Mouse (Mus musculus) left cerebral cortex, adult 9 months (tissue): ENCODE results near the gene Pgpep1.

Experiments used
- DNase-seq, 2 experiments: peaks; one replicate each; pipeline ENCODE4 v3.0.0; 2022; ENCODE audit warnings: low spot score in 2 of 2

Pgpep1 gene

GRCm38 (mm10) chr8:70632346-70632892, 27.8 kb downstream of the Pgpep1 start, which contains the start of gene Gdf15:
Gdf15 (minus strand) TSS chr8:70632456.
- DNase-seq, result no peak

DNA sequence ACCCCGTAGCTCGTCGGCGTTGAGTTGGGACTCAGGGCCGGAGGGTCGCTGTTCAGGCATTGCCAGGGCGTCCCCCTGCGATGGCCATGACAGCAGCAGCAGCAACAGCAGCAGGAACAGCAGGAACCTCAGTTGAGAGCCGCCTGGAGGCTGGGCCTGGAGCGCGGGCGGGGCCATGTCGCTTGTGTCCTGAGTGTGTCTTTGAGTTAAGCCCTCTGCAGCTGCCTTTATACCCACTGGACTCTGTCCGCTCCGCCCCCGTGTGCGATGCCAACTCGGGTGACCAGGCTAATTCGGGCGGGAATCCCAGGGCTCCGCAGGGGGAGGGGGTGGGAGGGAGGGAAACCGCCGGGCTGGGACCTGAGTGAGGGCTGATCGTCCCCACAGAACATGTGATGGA, 28.8 kb downstream of the Pgpep1 start:
- DNase-seq, result no peak

DNA sequence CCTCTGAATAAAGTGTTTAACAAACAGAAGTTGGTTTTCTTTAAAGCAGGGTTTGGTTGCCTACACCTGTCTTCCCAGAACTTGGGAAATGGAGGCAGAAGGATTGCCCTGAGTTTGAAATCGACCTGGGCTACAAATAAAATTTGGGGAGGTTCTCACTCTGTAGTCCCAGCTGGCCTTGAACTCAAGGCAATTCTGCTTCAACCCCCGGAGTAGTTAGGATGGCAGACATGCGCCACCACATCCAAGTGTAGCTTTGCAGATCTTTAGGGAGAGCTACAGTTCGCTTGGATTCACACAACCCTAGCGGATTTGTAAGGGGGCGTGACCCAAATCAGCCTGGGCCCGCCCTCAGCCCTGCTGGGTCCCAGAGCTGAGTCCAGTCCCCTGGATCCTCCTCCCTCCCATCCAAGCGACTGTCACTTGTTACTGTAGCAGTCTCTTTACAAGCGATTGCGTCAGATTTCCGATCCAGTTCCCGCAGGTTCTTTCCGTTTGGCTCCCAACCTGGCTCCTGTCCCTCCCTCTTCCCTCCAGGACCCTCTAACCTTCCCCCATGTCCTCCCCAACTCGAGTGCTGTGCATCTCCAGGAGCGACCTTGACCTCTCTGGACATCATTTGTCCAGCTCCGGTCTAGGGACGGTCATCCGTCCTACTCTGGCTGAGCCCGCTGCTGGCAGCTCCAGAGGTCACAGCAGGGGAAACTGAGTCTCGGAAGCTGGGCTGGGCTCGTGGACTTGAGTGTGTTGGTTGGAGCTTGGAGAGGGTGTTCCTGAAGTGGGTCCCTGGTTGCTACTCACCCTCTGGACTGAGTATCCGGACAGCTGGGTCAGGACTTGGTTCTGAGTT, 29.4 kb downstream of the Pgpep1 start:
- DNase-seq, result no peak

GRCm38 (mm10) chr8:70629574-70630531, 30.3 kb downstream of the Pgpep1 start:
- DNase-seq, result peak; percentile 88 to 94

DNA sequence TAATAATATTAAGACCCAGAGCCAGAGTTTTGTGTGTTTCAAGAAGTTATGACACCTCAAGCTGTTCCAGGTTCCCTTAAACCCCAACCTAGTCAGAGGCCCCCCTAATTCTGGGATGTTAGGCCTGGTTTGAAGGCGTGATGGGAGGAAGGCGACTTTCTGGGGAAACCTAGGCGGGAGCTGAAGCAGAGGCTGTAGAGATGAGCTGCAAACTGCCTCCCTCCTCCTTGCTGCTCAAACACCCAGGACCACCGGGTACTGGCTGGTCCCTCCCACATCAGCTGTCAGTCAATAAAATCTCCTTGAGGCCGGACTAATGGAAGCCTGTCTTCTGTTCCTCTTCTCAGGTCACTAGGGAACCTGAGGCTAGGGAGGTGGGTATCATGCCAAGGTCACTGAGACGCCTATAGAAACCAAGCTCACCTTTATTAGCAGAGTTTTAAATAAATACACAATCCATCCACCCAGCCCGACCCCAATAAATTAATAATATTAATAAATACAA, 31.1 kb downstream of the Pgpep1 start:
- DNase-seq, result no peak

- DNase-seq, result no peak
Observed at GRCm38 (mm10) chr8:70627041-70627440, 33.1 kb downstream of the Pgpep1 start.

DNA sequence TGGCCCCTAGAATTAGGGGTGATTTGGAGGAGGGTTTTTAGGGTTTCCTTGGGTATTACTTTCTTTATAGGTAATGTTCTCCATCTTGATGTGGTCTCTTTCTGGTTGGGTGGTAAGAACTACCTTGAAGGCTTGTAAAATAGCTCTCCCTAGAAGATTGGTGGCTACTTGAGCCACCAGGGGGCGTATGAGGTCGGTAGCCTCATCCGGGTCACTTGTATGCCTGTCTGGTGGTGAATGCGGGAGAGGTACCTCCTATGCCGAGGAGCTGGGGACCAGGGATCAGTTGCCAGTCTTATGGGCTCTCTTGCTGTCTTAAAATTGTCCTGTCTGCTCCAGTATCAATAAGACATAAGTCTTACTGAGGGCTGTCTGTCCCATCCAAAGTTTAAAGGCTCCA, 35.1 kb downstream of the Pgpep1 start:
- no peak for DNase-seq

DNA sequence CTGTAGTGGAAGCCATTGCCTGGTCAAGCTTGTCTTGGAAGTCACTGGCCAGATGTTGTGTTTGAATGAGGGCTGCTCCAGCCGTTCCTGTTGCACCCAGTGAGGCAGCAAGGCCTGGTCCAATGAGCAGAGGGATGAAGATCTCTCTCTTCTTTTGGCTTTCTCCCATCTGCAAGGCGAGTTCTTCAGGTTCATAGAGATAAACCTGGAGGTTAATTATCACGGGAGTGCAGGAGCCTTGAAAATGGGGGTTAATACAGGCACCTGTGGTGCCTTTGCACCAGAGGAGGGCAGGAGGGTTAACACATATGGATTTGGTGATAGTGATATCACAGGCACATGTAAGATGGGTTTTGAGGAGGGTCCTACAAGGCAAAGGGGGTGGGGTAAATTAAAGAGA, 38.0 kb downstream of the Pgpep1 start:
- DNase-seq, result no peak

DNA sequence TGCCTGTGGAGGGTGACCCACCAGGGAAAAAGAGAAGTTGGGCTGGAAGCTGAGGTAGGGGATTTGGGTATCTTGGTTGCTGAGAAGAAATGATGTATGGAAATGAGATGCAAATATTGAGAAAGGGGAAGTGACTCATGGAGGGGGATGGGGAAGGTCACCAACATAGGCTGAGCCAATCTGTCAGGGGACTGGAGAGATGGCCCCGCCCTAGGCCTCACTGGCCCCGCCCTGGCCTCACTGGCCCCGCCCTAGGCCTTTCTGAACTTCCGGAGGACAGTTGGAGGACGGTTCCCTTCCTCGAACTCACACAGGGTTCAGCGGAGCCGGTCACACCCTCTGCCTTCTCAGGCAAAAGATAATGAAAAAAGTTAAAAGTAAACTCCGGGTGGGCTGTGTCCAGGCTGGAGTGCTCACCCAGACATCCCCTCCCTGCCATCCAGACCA, 41.3 kb downstream of the Pgpep1 start:
- no peak for DNase-seq

DNA sequence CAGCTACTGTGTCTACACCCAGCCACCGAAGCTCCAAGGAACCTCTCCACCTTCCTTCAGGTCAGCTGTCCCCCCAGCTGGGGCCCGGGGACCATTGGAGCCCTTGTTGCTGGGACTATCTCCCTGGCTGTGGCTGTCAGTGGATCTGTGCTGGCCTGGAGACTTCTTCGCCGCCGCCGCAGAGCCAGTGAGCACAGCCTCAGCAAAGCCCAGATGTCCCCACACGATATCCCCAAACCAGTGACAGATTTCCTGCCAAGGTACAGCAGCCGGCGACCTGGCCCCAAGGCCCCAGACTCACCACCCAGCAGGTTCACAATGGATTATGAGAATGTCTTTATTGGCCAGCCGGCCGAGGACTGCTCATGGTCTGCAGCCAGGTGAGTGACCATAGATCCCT, 42.2 kb downstream of the Pgpep1 start:
- no peak for DNase-seq

DNA sequence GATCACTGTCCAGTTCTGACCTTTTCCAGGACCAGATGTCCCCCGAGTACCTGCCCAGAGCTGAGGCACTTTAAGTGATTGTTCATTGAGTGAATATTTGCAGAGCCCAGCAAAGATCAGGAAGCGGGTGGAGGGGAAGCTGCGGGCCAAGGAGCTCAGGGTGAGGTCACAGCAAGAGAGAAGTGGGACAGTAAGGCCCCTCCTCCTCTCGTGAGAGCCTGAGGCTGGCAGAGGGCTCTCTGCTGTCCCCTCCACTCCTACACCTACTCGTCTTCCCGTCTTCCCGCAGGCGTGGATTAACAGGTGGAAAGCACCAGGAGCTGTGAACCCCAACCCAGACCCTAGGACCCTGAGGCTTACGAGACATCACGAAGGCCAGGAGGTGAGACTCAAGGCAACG, 43.5 kb downstream of the Pgpep1 start:
- DNase-seq, result no peak

GRCm38 (mm10) chr8:70615894-70616293, 44.3 kb downstream of the Pgpep1 start, which contains the start of gene Lrrc25:
Lrrc25 (plus strand) TSS chr8:70616155.
- DNase-seq, result no peak

DNA sequence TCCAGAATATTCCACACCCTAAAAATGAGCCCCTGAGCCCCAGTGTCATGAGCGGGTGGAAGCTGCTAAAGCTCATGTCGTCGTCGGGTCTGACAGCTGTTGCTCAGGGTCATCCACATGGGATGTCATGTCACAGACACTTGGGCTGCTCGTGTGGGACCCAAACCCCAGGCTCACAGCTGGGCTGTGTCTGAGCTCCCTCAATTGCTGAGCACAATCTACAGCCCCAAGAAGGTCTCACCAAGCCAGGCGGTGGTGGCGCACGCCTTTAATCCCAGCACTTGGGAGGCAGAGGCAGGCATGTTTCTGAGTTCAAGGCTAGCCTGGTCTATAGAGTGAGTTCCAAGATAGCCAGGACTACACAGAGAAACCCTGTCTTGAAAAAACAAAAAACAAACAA, 44.9 kb downstream of the Pgpep1 start:
- DNase-seq, result no peak

- DNase-seq, result no peak
Observed at GRCm38 (mm10) chr8:70614469-70614868, 45.7 kb downstream of the Pgpep1 start.

DNA sequence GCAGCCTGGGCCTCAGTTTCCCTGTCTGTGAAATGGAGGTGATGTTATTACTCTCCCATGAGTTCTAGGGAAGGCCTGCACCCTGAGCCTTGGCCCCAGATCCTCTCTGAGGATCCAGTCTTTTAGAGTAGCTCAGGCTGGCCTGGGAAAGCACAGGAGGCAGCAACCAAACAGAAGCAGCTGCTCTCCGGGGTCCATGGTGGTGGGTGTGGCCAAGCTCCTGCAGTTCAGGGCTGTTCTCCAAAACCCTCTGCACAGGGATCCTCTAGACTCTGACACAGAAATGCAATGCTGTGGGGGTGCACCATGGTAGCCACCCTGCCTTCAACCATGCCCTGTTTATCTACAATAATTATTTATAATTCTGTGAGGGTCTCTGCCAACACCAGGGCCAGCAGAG, 46.4 kb downstream of the Pgpep1 start:
- DNase-seq, result no peak

- DNase-seq, result peak in 1 of 2 experiments; percentile 92
Observed at GRCm38 (mm10) chr8:70611849-70612248, 48.3 kb downstream of the Pgpep1 start.

DNA sequence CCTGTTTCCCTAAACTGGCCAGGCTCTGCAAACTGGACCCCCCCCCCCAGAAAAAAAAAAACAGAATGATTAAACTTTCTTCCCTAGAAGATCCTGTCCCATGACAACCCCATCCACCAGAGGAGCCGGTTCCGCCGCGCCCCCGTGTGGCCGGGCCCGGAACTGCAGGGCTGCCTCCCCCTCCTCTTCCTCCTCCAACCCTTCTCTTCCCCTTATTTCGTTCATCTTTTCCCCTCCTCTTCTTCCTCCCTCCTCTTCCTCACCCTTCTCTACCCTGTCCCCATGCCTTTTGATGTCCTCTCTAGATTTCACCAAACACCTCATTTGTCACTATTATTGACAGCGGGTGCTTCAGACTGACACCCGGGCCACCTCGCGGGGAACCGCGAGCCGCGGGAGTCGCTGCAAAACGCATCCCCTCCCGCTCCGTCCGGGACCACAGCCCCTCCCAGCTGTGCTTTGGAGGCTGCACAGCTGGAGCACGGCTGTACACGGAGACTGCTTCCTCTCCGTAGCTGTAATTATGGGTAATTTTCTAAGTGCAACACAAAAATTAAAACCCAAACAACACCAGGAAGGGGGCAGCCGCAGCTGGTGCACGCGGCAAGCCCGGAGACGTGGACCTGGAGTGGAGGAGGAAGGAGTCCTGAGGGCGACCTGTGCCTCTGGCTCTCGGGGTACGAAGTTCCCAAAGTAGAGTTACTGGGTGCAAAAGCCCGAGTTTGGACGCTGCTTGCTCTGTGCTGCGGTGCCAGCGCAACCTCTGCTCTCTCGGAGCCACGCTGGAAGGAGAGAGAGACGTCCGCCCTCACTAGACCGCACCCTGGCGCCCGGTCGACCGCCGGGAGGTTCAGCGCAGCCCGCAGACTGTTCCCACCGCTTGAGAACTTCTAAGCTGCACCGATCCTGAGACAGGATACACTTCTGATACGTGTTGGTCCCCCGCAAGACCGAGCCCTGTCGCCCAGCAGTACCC, 49.1 kb downstream of the Pgpep1 start:
- DNase-seq, result peak in 1 of 2 experiments; percentile 79

DNA sequence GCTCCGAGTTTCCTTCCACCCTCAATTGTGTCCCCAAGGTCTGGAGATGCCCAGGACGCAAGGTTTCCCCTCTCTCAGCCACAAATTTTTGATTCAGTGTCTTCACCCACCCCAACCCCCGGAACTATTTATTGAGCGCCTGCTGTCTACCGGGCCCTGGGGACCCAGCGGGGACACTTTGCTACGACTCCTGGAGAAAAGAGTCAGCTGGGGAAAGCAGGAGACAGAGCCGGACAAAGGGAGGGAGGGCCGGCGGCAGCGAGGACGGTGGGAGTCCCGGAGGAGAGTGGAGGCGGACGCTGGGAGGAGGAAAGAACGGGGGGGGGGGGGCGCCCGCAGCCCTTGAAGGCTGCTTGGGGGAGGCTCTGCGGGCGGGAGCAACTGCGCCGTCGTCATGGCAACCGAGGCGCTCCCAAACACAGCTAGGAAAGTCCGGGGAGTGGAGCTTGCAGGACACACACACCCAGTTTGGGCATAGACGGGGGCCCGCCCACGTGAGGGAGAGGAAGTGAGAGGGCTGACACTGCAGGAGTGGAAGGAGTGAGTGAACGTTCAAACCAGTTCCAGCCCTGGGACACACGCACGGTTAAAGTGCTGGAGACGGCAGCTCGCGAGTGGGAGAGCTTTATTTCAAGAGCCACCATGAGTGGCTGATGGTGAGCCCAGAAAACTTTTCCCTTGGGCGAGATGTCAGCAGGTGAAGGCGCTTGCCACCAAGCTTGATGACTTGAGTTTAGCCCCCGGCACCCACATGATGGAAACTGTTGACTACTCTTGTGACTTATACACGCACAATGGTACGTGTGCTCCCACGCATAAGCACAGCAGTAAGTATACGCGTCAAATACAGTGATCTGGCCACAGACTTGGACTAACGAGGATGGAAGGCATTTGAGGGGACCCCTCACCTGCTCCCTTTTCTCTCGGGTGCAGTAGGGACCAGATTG, 50.1 kb downstream of the Pgpep1 start:
- peak in 1 of 2 experiments; percentile 91 for DNase-seq

DNA sequence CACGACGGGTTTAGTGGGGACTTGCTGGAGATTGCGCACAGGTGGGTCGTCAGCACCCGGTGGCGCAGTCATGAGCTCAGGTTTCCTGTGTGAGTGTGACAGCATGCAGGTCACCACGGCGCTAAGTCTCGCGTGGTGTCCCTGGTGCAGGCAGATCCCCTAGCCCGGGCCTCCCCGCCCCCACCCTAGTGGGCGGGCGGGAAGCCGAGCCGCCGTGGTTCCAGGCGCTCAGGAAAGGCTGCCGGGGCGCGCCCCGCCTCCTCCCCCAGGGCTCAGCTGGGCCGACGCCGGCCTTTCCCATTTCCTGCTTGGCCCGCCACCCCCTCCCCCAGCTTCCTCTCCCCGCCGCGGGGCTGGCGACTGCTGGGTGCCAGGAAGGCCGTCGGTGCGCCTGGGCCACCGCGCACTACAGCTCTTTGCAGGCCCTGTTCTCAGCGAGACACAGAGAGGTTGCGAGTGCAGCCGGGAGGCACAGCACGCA, 50.8 kb downstream of the Pgpep1 start:
- peak in 1 of 2 experiments; percentile 74 for DNase-seq
